Mouse (Mus musculus): ENCODE data around the gene Hoxd12.

Hoxd12 gene

DNA sequence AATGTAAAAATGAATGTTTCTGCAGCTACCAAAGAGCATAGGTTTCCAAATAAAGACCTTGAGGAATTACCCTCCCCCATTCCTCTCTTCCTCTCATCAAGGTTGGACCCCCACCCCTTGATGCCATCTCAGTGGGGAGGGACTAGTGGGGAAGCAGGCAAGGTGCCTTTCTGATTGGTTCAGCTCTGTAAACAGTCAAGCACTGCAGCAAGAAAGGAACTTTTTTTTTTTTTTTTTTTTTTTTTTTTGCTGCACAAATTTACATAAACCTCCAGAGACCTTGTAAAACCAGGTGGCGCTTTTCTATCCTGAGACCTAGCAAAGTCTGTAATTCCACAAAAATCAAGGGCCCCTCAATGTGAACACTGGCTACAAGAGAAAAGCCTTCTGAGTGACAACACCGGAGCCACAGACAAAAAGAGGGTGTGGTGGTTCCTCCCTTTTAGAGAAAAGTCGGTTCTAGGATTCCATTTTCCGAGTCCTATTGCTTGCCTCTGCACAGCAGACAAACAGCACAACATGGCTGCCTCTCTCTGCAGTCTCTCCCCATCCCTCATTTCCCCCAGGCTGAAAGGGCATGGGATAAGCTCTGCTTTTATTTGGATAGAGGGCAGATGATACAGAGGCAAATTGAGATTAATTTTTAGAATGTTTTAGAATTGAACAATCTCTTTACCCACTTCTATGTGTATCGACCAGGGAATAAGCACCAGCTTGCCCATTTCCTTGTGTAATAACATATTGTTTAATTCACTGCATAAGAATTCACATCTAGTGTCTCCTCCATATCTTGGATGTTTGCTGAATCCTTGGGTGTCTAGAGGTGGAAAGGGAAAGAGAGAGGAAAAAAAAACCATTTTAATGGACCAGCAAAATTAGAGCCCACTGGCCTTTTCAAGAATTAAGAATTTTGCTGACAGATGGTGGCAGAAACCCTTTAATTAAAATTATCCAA, 34.9 kb downstream of the Hoxd12 start:
- DNase-seq (ENCODE audit: low spot score) = no peak

DNA sequence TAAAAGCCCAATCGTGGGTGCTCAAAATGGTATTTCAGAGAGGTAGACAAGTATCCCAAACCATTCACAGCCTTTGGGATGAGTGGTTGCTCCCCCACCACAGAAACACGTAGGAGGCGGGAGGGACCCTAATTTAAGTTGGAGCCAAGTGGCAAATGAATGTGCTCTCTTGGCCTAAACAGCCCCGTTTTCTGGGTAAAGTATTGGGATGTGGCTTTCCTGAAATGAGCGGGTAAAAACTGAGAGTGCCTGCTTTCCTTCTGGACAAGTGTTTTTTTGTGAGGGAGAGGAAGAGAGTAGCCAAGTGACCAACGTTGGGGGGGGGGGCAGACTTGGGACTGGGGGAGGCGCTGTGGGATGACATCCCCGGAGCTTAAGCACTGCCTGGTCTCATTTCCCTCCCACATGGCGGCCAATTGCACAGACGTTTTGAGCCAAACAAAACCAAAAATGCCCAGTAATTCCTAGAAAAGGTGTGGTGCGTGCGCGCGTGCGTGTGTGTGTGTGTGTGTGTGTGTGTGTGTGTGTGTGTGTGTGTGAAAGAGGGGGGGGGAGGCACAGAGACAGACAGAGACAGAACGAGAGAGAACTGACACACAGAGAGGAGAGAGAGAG, 36.2 kb downstream of the Hoxd12 start:
- no peak for DNase-seq (ENCODE audit: low spot score)

DNA sequence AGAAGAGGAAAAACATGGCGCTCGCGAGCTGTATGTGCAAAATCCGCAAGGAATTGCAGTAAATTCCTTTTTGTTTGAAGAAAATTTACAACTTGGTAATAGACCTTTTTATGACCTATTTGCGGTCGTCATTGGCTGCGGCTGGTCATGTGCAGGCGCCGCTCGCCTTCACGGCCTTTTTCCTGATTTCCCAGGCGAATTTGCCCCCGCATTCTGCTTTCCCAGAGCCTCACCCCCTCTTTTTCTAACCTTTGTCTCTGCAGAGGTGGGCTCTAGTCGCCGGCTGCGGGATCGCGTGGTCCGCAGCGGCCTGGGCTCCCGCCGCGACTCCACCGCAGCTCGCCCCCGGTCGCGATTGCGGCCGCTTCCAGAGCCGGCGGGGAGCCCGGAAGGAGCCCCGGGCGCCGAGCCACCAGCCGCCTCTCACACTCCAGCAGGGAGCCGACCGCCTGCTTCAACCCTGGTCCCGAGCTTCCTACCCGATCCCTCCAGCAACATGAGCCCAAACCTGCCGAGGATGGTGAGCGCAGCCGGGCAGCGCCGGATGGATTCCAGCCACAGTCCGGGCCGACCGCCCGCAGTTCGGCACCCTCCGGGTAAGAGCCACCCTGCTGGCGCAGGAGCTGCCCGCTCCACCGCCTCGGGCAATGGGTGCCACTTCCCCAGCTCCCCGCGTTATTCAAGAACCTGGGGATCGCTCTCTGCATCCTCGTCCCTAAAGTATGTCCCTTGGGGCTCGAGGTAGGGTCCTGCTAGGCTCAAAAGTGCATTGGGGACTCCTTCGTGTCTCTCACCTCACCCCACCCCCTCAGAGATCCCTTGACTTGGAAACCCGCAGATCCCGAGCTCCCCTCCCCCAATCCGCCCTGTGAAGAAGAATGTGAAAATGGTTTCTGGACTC, 37.2 kb downstream of the Hoxd12 start, which contains the start of the genes Hoxd3 and Hoxd4:
TSS of gene Hoxd3 (plus strand) at position 207 of the 901 bp plus-strand sequence.
TSS of gene Hoxd4 (plus strand) at position 209 of the 901 bp plus-strand sequence.
- DNase-seq (ENCODE audit: low spot score) = no peak

DNA sequence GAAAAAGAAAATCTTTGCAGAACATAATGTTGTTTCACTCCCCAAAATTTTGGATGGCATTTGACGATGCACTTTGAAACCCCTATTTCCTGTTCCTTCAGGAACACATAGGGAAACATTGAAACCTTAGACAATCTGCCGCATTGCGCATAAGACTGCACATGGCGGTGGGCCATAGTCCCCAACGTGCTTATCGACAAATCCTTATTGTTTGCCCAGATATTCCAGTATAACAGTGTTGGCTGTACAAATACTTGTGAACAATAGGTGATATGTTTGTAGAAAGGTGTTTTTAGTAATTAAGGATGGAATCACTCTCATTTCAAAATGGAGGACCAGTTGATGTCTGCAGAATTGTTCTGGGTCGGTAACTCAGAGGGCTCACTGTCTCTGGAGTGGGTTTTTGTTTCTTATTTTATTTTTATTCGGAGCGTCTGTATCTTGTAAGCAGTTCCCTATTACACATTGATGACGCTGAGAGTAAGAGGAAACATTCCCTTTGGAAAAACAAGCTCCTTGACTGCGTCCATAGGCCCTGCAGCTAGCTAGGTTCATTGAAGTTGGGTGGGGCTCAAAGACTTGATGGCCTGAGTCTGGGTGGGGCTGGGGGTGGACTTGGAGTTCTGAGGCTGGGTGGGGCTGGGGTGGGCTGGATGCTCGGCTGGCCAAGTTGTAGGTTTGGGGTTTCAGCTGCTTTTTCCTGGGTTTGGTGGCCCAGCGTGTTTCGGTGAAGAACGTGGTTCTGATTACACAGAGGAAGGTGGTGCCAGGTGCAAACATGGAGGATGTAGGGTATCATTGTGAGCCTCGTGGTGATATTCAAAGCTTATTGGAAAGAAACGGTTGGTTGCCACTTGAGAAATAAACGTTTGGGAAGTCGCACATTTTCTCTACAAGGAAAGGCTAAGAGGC, 38.7 kb downstream of the Hoxd12 start:
- DNase-seq (ENCODE audit: low spot score) = no peak

DNA sequence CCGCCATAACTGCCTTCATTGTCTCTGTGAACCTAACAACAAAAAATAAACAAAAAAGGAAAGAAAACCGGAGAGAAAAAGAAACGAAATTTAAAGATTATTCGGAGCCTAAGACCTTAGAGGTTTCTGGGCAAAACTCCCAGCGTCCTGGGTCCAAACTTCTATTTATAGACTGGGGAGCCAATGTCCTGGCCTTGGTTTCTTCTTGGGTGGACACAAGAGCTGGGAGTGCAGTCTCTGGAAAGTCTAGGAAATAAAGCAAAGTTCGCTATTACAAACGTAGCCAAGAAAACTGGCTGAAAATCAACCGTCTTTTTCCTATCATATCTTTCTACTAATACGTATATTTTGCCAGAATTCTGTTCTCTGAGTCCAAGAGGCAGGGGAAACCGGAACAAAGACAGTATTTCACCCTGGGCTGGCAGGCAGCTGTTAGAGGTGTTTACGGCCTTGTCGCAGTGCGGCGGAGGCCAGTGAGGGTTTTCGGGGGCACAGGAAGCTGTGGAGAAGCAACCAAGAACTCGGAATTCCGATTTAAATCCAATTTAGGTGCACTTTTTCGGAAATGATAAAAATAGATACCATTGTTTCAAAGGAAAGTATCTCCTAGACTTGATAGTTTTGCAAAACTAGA, 39.5 kb downstream of the Hoxd12 start:
- DNase-seq (ENCODE audit: low spot score) = no peak

DNA sequence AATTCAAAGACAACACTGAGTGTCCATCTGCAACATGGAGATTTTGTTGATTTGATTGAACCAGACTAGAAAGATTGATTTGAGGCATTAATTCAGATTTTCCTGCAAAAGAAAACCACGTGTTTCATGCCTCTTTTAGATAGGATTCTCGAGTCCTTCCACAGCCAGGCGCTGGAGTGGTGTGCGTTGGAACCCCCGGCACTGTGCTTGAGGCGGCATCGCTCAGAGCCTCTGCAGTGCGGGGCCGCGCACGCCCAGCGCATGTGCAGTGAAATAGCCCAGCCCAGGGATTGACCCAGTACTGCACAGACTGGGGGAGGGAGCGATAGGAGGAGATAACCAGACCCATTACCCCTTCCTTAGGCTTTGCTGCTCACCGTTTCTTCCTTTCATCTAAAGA, 40.1 kb downstream of the Hoxd12 start:
- no peak for DNase-seq (ENCODE audit: low spot score)

DNA sequence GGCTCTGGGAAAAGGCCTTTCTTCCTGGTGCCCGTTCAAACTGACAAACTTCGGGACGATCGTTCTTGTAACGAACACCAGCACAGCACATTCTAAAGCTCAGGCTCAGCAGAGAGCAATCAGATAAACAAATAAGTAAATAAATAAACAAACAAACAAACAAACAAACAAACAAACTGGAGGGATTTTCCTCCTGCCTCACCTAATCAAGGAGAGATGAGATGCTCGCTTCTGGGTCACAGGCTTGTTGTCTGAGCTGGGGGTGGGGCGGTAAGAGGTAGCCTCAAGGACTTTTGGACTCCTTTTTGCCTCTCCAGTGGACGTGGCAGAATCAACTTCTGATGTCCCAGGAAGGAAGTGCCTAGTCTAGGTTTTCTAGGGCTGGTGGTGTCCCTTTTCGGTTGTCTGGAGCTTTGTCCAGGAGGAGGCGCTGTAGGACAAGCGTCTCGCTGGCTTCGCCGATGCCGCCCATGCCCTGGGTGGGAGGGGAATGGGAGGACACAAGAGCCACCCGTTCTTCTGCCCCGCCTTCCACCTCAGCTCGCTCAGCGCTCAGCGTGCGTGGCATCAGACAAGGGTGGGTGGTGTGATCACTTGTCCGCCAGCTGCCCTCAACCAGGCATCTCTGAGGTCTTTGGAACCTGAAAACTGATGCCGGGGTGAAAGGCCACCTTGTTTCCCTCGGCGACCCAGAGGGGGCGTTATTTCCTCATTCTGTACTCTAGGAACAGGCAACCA, 40.9 kb downstream of the Hoxd12 start:
- peak; percentile 86 for DNase-seq (ENCODE audit: low spot score)

DNA sequence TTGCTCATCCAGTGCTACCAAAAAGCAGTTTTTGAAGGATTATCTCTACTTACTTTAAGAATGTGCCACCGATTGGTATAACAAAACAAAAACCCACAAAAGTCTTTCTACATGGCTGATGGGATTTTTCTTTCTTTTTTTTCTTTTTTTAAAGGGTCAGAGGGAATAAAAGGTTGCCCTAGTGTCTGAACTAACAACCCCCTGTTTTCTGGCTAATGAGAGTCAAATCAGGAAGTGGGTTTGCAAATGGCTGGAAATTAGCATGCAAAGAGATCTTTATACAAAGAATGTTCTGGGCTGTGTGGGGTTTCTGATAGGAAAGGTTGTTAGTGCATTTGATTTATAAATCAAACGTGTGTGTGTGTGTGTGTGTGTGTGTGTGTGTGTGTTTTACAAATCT, 45.6 kb downstream of the Hoxd12 start:
- DNase-seq (ENCODE audit: low spot score) = no peak

DNA sequence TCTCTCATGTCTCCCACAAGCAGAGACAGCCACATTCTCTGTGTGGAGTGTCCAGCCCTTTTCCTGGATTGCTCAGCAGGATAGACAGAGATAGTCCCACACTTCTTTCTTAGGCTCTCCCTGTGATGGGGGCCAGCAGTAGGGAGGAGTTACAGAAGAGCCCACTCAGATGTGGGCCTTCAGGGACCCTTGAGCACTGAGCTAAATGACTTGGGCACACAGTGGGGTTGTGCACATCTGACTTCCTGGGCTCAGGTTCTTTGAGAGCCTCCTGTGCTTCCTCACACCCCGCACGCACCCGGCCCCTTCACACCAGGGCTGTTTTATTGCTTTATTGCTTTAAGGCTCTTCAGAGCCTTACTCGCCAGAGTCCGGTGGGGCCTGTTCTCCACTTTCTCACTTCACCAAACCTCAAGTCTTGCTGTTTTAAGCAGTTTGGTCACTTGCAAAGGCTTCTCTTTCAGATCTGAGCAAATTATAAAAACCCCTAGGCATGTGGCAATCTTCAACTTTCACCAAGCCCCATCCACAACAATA, 46.2 kb downstream of the Hoxd12 start:
- no peak for DNase-seq (ENCODE audit: low spot score)

DNA sequence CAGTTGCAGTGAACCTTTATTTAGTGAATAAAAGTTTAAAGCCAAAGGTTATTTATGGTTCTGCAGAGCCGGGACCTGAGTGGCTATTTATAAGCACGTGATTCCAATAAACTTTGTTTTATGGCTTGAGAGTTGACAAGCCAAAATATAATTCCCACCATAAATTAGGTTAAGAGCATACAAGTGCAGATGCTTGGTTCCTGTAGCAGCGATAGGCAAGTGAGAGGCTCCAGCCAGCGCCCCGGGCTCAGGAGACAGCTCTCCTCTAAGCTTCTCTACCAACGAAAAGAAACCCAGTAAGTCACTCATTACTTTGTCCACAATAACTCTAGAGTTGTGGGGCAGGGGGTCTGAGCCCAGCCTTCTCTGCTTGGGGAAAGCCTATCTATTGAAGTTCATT, 47.1 kb downstream of the Hoxd12 start:
- DNase-seq (ENCODE audit: low spot score) = no peak

DNA sequence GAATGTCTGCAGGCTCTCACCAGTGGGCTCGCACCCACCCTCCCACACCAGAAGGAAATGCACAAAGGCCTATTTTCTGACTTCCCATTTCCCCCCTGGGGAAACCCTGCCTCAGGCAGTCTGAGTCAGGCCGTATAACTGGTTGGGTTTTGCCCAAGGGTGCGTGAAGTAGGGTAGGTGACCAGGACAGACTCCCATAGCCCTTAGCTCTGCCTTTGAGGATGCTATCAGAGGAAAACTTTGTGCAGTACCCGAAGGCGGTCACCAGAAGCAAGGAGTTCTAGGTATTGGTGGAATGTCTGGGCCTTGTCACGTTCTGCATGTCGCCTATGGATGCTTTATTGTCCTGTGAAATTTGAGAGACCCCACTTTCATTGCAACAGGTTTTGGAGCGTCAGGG, 48.1 kb downstream of the Hoxd12 start:
- no peak for DNase-seq (ENCODE audit: low spot score)

DNA sequence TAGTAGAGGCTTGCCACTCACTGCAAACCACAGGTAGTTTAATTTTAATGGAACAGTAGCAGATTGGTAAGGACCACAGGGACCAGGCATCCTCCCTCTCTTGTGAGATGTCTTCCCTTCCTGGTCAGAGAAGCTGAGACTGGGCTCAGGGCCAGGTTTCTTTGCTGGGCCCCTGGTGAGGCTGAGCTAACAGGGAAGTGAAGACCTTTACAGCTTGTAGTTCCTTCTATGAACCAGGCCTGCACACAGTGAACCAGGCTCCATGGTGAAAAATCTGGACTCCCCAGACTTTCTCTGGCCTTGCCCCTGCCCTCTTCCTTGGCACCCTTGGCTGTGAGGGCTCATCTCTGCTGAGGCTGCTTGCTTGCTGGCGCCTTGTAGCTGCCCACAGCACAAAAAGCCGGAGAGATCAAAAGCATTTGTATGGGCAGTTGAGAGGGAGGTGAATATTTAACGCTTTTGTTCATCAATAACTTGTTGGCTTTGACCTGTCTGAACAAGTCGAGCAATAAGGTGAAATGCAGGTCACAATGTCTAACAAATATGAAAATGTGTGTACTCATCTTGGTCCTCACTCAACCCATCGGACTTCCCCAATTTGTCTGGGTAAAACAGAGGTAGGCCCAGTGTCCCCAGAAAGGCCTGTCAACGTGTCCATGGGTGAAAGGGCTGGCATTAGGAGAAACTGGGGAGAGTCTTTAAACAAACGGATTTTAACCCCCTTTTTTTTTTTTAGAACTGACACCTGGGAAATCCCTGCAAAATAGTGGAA, 49.6 kb downstream of the Hoxd12 start:
- DNase-seq (ENCODE audit: low spot score) = no peak

DNA sequence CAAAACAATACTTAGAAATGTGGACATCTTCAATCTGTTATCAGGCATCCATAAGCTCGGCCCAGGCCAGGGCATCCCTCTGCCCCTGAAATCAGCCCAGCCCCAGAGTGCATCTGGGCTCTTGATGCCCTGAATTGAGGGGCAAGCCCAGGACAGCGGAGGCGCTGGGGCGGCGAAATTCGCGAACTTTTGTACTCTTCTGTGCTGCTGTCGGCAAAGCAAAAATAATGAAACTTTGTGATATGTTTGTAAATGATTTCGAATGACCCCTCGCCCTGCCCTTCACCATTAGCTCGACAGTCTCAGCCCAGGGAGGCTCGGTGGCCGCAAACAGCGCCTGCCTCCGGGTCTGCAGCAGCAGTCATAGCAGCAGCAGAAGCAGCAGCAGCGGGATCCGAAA, 50.4 kb downstream of the Hoxd12 start:
- no peak for DNase-seq (ENCODE audit: low spot score)

DNA sequence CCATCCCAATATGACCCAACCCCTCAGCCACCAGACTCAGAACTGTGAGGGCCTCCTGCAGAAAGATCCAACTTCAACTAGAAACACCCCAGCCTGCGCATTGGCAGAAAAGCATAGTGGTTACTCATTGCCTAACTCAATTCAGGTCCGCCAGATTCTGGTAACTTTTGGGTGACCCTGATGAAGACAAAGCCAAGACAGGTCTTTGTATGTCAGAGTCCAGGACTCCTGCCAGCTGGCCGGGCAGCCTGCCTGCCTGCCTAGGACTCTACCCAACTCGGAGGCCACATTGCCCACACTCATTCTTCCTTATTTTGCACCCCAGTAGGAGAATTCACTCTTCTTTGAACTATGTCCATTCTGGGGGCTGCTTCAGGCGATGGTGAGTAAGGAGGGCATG, 51.7 kb downstream of the Hoxd12 start, which contains the start of gene Gm28230:
TSS of gene Gm28230 (plus strand) at position 178 of the 400 bp plus-strand sequence.
- DNase-seq (ENCODE audit: low spot score) = no peak

DNA sequence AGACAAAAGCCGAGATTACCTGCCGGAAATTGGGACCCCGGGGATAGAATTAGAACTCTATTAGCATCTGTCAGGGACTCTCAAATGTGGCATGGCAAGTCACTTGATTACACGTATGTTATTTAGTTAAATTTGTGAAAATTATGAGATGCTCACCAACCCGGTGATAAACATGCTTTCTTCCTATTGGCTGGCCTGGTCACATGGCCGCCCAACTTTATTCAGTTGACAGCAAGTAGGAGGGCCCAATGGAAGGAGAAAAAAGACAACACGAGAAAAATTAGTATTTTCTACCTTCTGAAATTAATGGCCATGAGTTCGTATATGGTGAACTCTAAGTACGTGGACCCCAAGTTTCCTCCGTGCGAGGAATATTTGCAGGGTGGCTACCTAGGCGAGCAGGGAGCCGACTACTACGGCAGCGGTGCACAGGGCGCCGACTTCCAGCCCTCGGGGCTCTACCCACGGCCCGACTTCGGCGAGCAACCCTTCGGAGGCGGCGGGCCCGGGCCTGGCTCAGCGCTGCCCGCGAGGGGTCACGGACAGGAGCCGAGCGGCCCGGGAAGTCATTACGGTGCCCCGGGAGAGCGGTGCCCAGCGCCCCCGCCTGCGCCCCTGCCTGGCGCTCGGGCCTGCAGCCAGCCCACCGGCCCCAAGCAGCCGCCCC, 52.3 kb downstream of the Hoxd12 start:
- DNase-seq (ENCODE audit: low spot score) = no peak
